Mouse (Mus musculus) liver, embryonic 12.5 days (tissue): Measurements from ENCODE around the gene Gm11237. TPM values are rescaled to one million over a fixed set of nuclear protein-coding genes. Genes with fewer than 3 reads are reported as not detected.
"Not testable (repeated sequence)": the region's sequence is repeated elsewhere in the genome, so short reads cannot be mapped to it uniquely, and the experiment has no call there.

Source experiments
- ATAC-seq: fragments of 200-750 bp; cut with Nextera tagmentation; 2 replicates; pipeline ENCODE4 v1.8.0; 2017; ENCODE audit warnings: moderate number of reproducible peaks, mild to moderate bottlenecking, moderate library complexity
- H3K27ac ChIP-seq: fragments of 300-500 bp; sonication (generic); 2 replicates; pipeline ENCODE4 v1.5.1; 2016; ENCODE audit warnings: mild to moderate bottlenecking
- H3K27me3 ChIP-seq: fragments of 300-500 bp; sonication (generic); replicated peaks from 2 replicates; pipeline ENCODE4 v1.6.1; 2016; ENCODE audit warnings: mild to moderate bottlenecking, moderate library complexity
- H3K36me3 ChIP-seq: fragments of 300-500 bp; sonication (generic); 2 replicates; pipeline ENCODE4 v1.6.1; 2016; ENCODE audit warnings: mild to moderate bottlenecking, moderate library complexity
- H3K4me1 ChIP-seq: fragments of 300-500 bp; sonication (generic); 2 replicates; pipeline ENCODE4 v1.6.1; 2016
- H3K4me2 ChIP-seq: fragments of 300-500 bp; sonication (generic); 2 replicates; pipeline ENCODE4 v1.6.1; 2016; ENCODE audit warnings: mild to moderate bottlenecking, moderate library complexity
- H3K4me3 ChIP-seq: fragments of 300-500 bp; sonication (generic); 2 replicates; pipeline ENCODE4 v1.5.1; 2016; ENCODE audit warnings: mild to moderate bottlenecking, moderate library complexity
- H3K9ac ChIP-seq: fragments of 300-500 bp; sonication (generic); 2 replicates; pipeline ENCODE4 v1.6.1; 2016; ENCODE audit warnings: mild to moderate bottlenecking, moderate library complexity
- H3K9me3 ChIP-seq: fragments of 300-500 bp; sonication (generic); replicated peaks from 2 replicates; pipeline ENCODE4 v1.6.1; 2016; ENCODE audit warnings: mild to moderate bottlenecking, moderate library complexity
- WGBS: fragments of 180-500 bp; shearing (Covaris S2); methylation state at CpG from one replicate; pipeline ENCODE4 v1.1.7; 2016; ENCODE audit not compliant: insufficient replicate concordance; 5-methylcytosine and 5-hydroxymethylcytosine counted together
- polyA plus RNA-seq: library from polyadenylated mRNA; unstranded; fragments of >200 nt; fragmentation: Nextera tagmentation; extraction: Ambion mirVana; gene quantifications from 2 replicates; pipeline ENCODE4 v1.2.1, GENCODE M21; 2016

Gene Gm11237
- not detected in 2 replicates for polyA plus RNA-seq

DNA sequence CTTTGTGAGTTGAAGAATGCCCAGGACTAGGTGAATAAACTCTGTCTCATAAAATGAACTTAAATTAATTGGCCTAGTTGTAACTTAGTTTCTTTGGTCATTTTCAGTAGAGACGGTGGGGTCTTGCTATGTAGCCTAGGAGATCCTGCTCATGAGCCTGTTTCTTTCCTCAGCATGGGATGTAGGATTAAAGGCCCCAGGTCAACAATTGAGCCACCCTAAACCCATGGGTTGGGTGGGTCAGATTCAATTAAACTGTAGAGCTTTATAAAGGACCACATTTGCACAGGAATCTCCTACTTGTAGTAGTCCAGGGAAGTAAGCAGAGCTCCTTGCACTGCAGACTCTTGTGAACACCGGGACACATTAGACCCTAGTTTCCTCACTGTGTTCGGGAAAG is at the start of gene Gm11237:
Gm11237 (plus strand) TSS at position 301 of the 400 bp plus-strand sequence.
- WGBS: no CpG with 5 or more reads among the region's 3 CpGs
- H3K4me2 ChIP-seq, H3K4me1 ChIP-seq, H3K36me3 ChIP-seq, ATAC-seq, H3K27ac ChIP-seq, H3K9me3 ChIP-seq, H3K9ac ChIP-seq, H3K27me3 ChIP-seq, H3K4me3 ChIP-seq: not testable (repeated sequence)

DNA sequence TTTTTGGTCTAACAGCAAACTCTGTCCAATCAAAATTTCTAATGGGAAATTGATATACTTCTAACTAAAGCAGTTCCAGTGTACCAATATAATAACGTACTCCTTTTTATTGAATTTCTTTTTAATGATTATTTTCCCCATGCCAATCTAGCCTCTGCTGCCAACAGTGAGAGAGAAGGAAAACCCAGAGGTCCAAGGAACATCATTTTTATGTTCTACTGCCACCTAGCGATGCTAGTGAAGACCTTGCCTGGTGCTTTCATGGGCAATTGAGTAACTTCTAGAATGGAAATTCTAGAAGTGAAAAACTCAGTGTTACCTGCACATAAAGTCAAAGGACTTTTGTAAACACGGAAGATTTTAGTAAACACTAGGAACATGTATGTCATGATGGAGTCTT is 23.5 kb upstream of the Gm11237 start:
- no peak overlapping the region for H3K27ac ChIP-seq
- no peaks in the 10 kb centered on the region for H3K27me3 ChIP-seq
- no peaks in the 10 kb centered on the region for H3K36me3 ChIP-seq
- no peaks in the 10 kb centered on the region for H3K9me3 ChIP-seq
- no peak for ATAC-seq
- H3K4me2 ChIP-seq: no peak overlapping the region
- no peak overlapping the region for H3K4me3 ChIP-seq
- no peak overlapping the region for H3K9ac ChIP-seq
- no peaks in the 10 kb centered on the region for H3K4me1 ChIP-seq
- WGBS: 6% methylated on average over 3 of the region's 3 CpGs

DNA sequence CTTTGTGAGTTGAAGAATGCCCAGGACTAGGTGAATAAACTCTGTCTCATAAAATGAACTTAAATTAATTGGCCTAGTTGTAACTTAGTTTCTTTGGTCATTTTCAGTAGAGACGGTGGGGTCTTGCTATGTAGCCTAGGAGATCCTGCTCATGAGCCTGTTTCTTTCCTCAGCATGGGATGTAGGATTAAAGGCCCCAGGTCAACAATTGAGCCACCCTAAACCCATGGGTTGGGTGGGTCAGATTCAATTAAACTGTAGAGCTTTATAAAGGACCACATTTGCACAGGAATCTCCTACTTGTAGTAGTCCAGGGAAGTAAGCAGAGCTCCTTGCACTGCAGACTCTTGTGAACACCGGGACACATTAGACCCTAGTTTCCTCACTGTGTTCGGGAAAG is 15.2 kb upstream of the Gm11237 start, which contains the start of gene Gm11238:
Gm11238 (plus strand) TSS at position 301 of the 400 bp plus-strand sequence.
- not testable (repeated sequence) for H3K9ac ChIP-seq, H3K27me3 ChIP-seq, H3K36me3 ChIP-seq, H3K4me1 ChIP-seq, H3K9me3 ChIP-seq, H3K4me3 ChIP-seq, H3K27ac ChIP-seq, ATAC-seq, H3K4me2 ChIP-seq
- no CpG with 5 or more reads among the region's 3 CpGs for WGBS

DNA sequence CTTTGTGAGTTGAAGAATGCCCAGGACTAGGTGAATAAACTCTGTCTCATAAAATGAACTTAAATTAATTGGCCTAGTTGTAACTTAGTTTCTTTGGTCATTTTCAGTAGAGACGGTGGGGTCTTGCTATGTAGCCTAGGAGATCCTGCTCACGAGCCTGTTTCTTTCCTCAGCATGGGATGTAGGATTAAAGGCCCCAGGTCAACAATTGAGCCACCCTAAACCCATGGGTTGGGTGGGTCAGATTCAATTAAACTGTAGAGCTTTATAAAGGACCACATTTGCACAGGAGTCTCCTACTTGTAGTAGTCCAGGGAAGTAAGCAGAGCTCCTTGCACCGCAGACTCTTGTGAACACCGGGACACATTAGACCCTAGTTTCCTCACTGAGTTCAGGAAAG is 15.0 kb downstream of the Gm11237 start, which contains the start of gene Gm11236:
Gm11236 (plus strand) TSS at position 301 of the 400 bp plus-strand sequence.
- WGBS: no CpG with 5 or more reads among the region's 4 CpGs
- H3K4me1 ChIP-seq, H3K9me3 ChIP-seq, ATAC-seq, H3K4me3 ChIP-seq, H3K36me3 ChIP-seq, H3K27ac ChIP-seq, H3K4me2 ChIP-seq, H3K9ac ChIP-seq, H3K27me3 ChIP-seq: not testable (repeated sequence)

DNA sequence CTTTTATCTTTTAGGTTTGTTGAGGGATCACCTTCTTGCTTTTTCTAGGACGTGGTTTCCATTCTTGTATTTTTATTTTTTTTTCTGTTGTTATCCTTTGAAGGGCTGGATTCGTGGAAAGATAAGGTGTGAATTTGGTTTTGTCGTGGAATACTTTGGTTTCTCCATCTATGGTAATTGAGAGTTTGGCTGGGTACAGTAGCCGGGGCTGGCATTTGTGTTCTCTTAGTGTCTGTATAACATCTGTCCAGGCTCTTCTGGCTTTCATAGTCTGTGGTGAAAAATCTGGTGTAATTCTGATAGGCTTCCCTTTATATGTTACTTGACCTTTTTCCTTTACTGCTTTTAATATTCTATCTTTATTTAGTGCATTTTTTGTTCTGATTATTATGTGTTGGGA is 39.1 kb downstream of the Gm11237 start:
- not testable (repeated sequence) for H3K4me2 ChIP-seq, H3K9ac ChIP-seq, H3K36me3 ChIP-seq, H3K9me3 ChIP-seq, H3K27ac ChIP-seq, H3K27me3 ChIP-seq, H3K4me3 ChIP-seq, H3K4me1 ChIP-seq, ATAC-seq
- WGBS: 61% methylated on average over 4 of the region's 4 CpGs

DNA sequence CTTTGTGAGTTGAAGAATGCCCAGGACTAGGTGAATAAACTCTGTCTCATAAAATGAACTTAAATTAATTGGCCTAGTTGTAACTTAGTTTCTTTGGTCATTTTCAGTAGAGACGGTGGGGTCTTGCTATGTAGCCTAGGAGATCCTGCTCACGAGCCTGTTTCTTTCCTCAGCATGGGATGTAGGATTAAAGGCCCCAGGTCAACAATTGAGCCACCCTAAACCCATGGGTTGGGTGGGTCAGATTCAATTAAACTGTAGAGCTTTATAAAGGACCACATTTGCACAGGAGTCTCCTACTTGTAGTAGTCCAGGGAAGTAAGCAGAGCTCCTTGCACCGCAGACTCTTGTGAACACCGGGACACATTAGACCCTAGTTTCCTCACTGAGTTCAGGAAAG is 45.3 kb downstream of the Gm11237 start, which contains the start of gene Gm11239:
Gm11239 (plus strand) TSS at position 301 of the 400 bp plus-strand sequence.
- not testable (repeated sequence) for H3K36me3 ChIP-seq, H3K9me3 ChIP-seq, H3K4me1 ChIP-seq, H3K27me3 ChIP-seq, H3K27ac ChIP-seq, H3K4me3 ChIP-seq, H3K9ac ChIP-seq, ATAC-seq, H3K4me2 ChIP-seq
- no CpG with 5 or more reads among the region's 4 CpGs for WGBS

Other genes with a start within 250 kb of the Gm11237 start
- not detected in 2 replicates for gene Gm11487, start 217.9 kb upstream of the Gm11237 start, polyA plus RNA-seq
- gene Gm11238, start 15.1 kb upstream of the Gm11237 start, polyA plus RNA-seq: not detected in 2 replicates
- not detected in 2 replicates for gene Gm11236, start 15.1 kb downstream of the Gm11237 start, polyA plus RNA-seq
- gene Gm11239, start 45.4 kb downstream of the Gm11237 start, polyA plus RNA-seq: not detected in 2 replicates
- not detected in 2 replicates for gene Gm428, start 60.5 kb downstream of the Gm11237 start, polyA plus RNA-seq
- 0.11 TPM in 1 of 2 replicates, not detected in the other for gene Rasef, start 168.0 kb downstream of the Gm11237 start, polyA plus RNA-seq